Mouse (Mus musculus): ENCODE data around the gene Fgfr2. TPM values are rescaled to one million over a fixed set of nuclear protein-coding genes. Genes with fewer than 3 reads are reported as not detected.

Fgfr2 gene
- polyA plus RNA-seq, 1 experiment from 2014 or later, result 137 TPM

GRCm38 (mm10) chr7:130731792-130732191 is 2391.4 kb downstream of the Fgfr2 start:
- Histone ChIP-seq H3K9me3 (replicated peaks) (no peaks in the 10 kb centered on the region), H3K4me3 (replicated peaks) (no peak overlapping the region), H3K27me3 (no peaks in the 10 kb centered on the region), H3K4me2 (replicated peaks) (no peak overlapping the region), H3K27ac (replicated peaks) (0 out of 2 replicates have a peak overlapping the region, but pooled peaks have one; percentile 68), H3K9ac (no peak overlapping the region), H3K36me3 (peaks cover 55% of the 10 kb centered on the region), H3K4me1 (peaks cover 24% of the 10 kb centered on the region; the same call in 1 of the 2 replicates)
- ATAC-seq (ENCODE audit: insufficient number of reproducible peaks, low FRiP score, low TSS enrichment, low read depth), result no peak
- 47% methylated on average over 7 of the region's 7 CpGs for WGBS

GRCm38 (mm10) chr7:130727560-130727959 is 2395.6 kb downstream of the Fgfr2 start:
- no peak overlapping the region for H3K9ac ChIP-seq
- H3K4me1 ChIP-seq, result peaks cover 23% of the 10 kb centered on the region; the same call in 1 of the 2 replicates
- peaks cover 34% of the 10 kb centered on the region for H3K36me3 ChIP-seq
- H3K4me2 ChIP-seq (replicated peaks), result no peak overlapping the region
- H3K9me3 ChIP-seq (replicated peaks), result no peaks in the 10 kb centered on the region
- WGBS, result 94% methylated on average over 4 of the region's 4 CpGs
- H3K27ac ChIP-seq (replicated peaks), result 0 out of 2 replicates have a peak overlapping the region, but pooled peaks have one; percentile 12
- no peaks in the 10 kb centered on the region for H3K27me3 ChIP-seq
- no peak overlapping the region for H3K4me3 ChIP-seq (replicated peaks)
- no peak for ATAC-seq (ENCODE audit: insufficient number of reproducible peaks, low FRiP score, low TSS enrichment, low read depth)

GRCm38 (mm10) chr7:130726724-130727422 is 2396.3 kb downstream of the Fgfr2 start:
- 57% methylated on average over 8 of the region's 8 CpGs for WGBS
- no peak; the same call in 1 of the 2 replicates for ATAC-seq (ENCODE audit: insufficient number of reproducible peaks, low FRiP score, low TSS enrichment, low read depth)
- Histone ChIP-seq H3K36me3 (peaks cover 31% of the 10 kb centered on the region), H3K27ac (replicated peaks) (peak overlapping the region; percentile 29; the same call in 1 of the 2 replicates), H3K4me1 (peaks cover 21% of the 10 kb centered on the region; the same call in 1 of the 2 replicates), H3K4me2 (replicated peaks) (no peak overlapping the region), H3K9me3 (replicated peaks) (no peaks in the 10 kb centered on the region), H3K9ac (no peak overlapping the region), H3K27me3 (no peaks in the 10 kb centered on the region), H3K4me3 (replicated peaks) (no peak overlapping the region)

GRCm38 (mm10) chr7:130726185-130726584 is 2397.0 kb downstream of the Fgfr2 start:
- 73% methylated on average over 3 of the region's 3 CpGs for WGBS
- Histone ChIP-seq H3K4me1 (peaks cover 20% of the 10 kb centered on the region; the same call in 1 of the 2 replicates), H3K27ac (replicated peaks) (no peak overlapping the region; the same call in 1 of the 2 replicates), H3K9me3 (replicated peaks) (no peaks in the 10 kb centered on the region), H3K27me3 (no peaks in the 10 kb centered on the region), H3K9ac (no peak overlapping the region), H3K36me3 (peaks cover 31% of the 10 kb centered on the region), H3K4me3 (replicated peaks) (no peak overlapping the region), H3K4me2 (replicated peaks) (no peak overlapping the region)
- no peak for ATAC-seq (ENCODE audit: insufficient number of reproducible peaks, low FRiP score, low TSS enrichment, low read depth)

- ATAC-seq (ENCODE audit: insufficient number of reproducible peaks, low FRiP score, low TSS enrichment, low read depth), result no peak
Measured at GRCm38 (mm10) chr7:130720646-130721335, 2402.4 kb downstream of the Fgfr2 start.

GRCm38 (mm10) chr7:130719931-130720598 is 2403.1 kb downstream of the Fgfr2 start:
- 30% methylated on average over 16 of the region's 16 CpGs for WGBS
- Histone ChIP-seq H3K4me2 (replicated peaks) (no peak overlapping the region), H3K4me1 (peaks cover 22% of the 10 kb centered on the region), H3K27ac (replicated peaks) (peak overlapping the region; percentile 34; the same call in 1 of the 2 replicates), H3K4me3 (replicated peaks) (no peak overlapping the region), H3K36me3 (peaks cover 16% of the 10 kb centered on the region), H3K27me3 (no peaks in the 10 kb centered on the region), H3K9ac (no peak overlapping the region), H3K9me3 (replicated peaks) (no peaks in the 10 kb centered on the region)
- no peak for ATAC-seq (ENCODE audit: insufficient number of reproducible peaks, low FRiP score, low TSS enrichment, low read depth)

More at GRCm38 (mm10) chr7:130720646-130721335, 2402.4 kb downstream of the Fgfr2 start:
- Histone ChIP-seq H3K27me3 (no peaks in the 10 kb centered on the region), H3K9ac (no peak overlapping the region), H3K9me3 (replicated peaks) (no peaks in the 10 kb centered on the region), H3K36me3 (peaks cover 21% of the 10 kb centered on the region), H3K4me1 (peaks cover 22% of the 10 kb centered on the region), H3K27ac (replicated peaks) (no peak overlapping the region), H3K4me2 (replicated peaks) (no peak overlapping the region), H3K4me3 (replicated peaks) (no peak overlapping the region)
- 69% methylated on average over 9 of the region's 9 CpGs for WGBS

GRCm38 (mm10) chr7:130716989-130717388 is 2406.2 kb downstream of the Fgfr2 start:
- peaks cover 12% of the 10 kb centered on the region for H3K36me3 ChIP-seq
- no peaks in the 10 kb centered on the region for H3K9me3 ChIP-seq (replicated peaks)
- H3K4me2 ChIP-seq (replicated peaks), result no peak overlapping the region
- no peak overlapping the region for H3K27ac ChIP-seq (replicated peaks)
- 90% methylated on average over 6 of the region's 6 CpGs for WGBS
- H3K4me3 ChIP-seq (replicated peaks), result no peak overlapping the region
- H3K9ac ChIP-seq, result no peak overlapping the region
- peaks cover 22% of the 10 kb centered on the region for H3K4me1 ChIP-seq
- no peak for ATAC-seq (ENCODE audit: insufficient number of reproducible peaks, low FRiP score, low TSS enrichment, low read depth)
- H3K27me3 ChIP-seq, result no peaks in the 10 kb centered on the region

GRCm38 (mm10) chr7:130716341-130716740 is 2406.8 kb downstream of the Fgfr2 start:
- ATAC-seq (ENCODE audit: insufficient number of reproducible peaks, low FRiP score, low TSS enrichment, low read depth), result no peak
- H3K4me2 ChIP-seq (replicated peaks), result no peak overlapping the region
- no peaks in the 10 kb centered on the region for H3K9me3 ChIP-seq (replicated peaks)
- WGBS, result 92% methylated on average over 4 of the region's 4 CpGs
- H3K27me3 ChIP-seq, result no peaks in the 10 kb centered on the region
- peaks cover 12% of the 10 kb centered on the region for H3K36me3 ChIP-seq
- H3K27ac ChIP-seq (replicated peaks), result no peak overlapping the region
- no peak overlapping the region for H3K4me3 ChIP-seq (replicated peaks)
- H3K4me1 ChIP-seq, result peaks cover 20% of the 10 kb centered on the region
- no peak overlapping the region for H3K9ac ChIP-seq

GRCm38 (mm10) chr7:130715467-130715866 is 2407.7 kb downstream of the Fgfr2 start:
- Histone ChIP-seq H3K9ac (no peak overlapping the region), H3K36me3 (peaks cover 12% of the 10 kb centered on the region), H3K4me3 (replicated peaks) (no peak overlapping the region), H3K9me3 (replicated peaks) (no peaks in the 10 kb centered on the region), H3K27ac (replicated peaks) (no peak overlapping the region), H3K4me2 (replicated peaks) (no peak overlapping the region), H3K27me3 (no peaks in the 10 kb centered on the region), H3K4me1 (peaks cover 17% of the 10 kb centered on the region)
- WGBS, result 92% methylated on average over 3 of the region's 3 CpGs
- no peak for ATAC-seq (ENCODE audit: insufficient number of reproducible peaks, low FRiP score, low TSS enrichment, low read depth)

GRCm38 (mm10) chr7:130713319-130713718 is 2409.8 kb downstream of the Fgfr2 start:
- Histone ChIP-seq H3K27me3 (no peaks in the 10 kb centered on the region), H3K9ac (no peak overlapping the region), H3K9me3 (replicated peaks) (no peaks in the 10 kb centered on the region), H3K27ac (replicated peaks) (no peak overlapping the region), H3K4me2 (replicated peaks) (no peak overlapping the region), H3K4me1 (peaks cover 15% of the 10 kb centered on the region), H3K36me3 (peaks cover 8% of the 10 kb centered on the region), H3K4me3 (replicated peaks) (no peak overlapping the region)
- WGBS, result 76% methylated on average over 6 of the region's 6 CpGs
- no peak for ATAC-seq (ENCODE audit: insufficient number of reproducible peaks, low FRiP score, low TSS enrichment, low read depth)

- Histone ChIP-seq H3K4me3 (replicated peaks) (no peak overlapping the region), H3K4me2 (replicated peaks) (no peak overlapping the region), H3K27ac (replicated peaks) (no peak overlapping the region), H3K9ac (no peak overlapping the region), H3K4me1 (peaks cover 20% of the 10 kb centered on the region), H3K9me3 (replicated peaks) (no peaks in the 10 kb centered on the region), H3K27me3 (no peaks in the 10 kb centered on the region), H3K36me3 (peaks cover 5% of the 10 kb centered on the region; the same call in 1 of the 2 replicates)
- WGBS, result 92% methylated on average over 7 of the region's 7 CpGs
- no peak for ATAC-seq (ENCODE audit: insufficient number of reproducible peaks, low FRiP score, low TSS enrichment, low read depth)
Measured at GRCm38 (mm10) chr7:130711851-130712250, 2411.3 kb downstream of the Fgfr2 start.

All from embryonic facial prominence, embryonic 15.5 days (tissue).